Mouse (Mus musculus) fibroblast of lung, adult 2 months (primary cell): ENCODE measurements around the gene Tcl1b2.
"Not testable (repeated sequence)": the region's sequence is repeated elsewhere in the genome, so short reads cannot be mapped to it uniquely, and the experiment has no call there.

Experiments
- DNase-seq: peaks from one replicate; pipeline ENCODE4 v3.0.0-alpha.2; 2011; ENCODE audit warnings: low read depth

Tcl1b2 gene

GRCm38 (mm10) chr12:105173366-105173765 is 27.6 kb downstream of the Tcl1b2 start:
- DNase-seq = no peak

- DNase-seq = not testable (repeated sequence)
Observed at GRCm38 (mm10) chr12:105174318-105174717, 28.5 kb downstream of the Tcl1b2 start.

GRCm38 (mm10) chr12:105176044-105176443 is 30.2 kb downstream of the Tcl1b2 start, which contains the start of gene Tcl1b5:
TSS of gene Tcl1b5 (plus strand) at chr12:105176344.
- not testable (repeated sequence) for DNase-seq

GRCm38 (mm10) chr12:105181040-105181644 is 35.3 kb downstream of the Tcl1b2 start:
- not testable (repeated sequence) for DNase-seq

GRCm38 (mm10) chr12:105188980-105189379 is 43.2 kb downstream of the Tcl1b2 start:
- DNase-seq = not testable (repeated sequence)

GRCm38 (mm10) chr12:105190743-105191142 is 44.9 kb downstream of the Tcl1b2 start, which contains the start of gene Tcl1b3:
TSS of gene Tcl1b3 (plus strand) at chr12:105191043.
- DNase-seq = not testable (repeated sequence)

GRCm38 (mm10) chr12:105199684-105200497 is 54.1 kb downstream of the Tcl1b2 start:
- not testable (repeated sequence) for DNase-seq

GRCm38 (mm10) chr12:105201657-105202056 is 55.8 kb downstream of the Tcl1b2 start, which contains the start of gene Tcl1b4:
TSS of gene Tcl1b4 (plus strand) at chr12:105201957.
- not testable (repeated sequence) for DNase-seq
